Mouse (Mus musculus) skeletal muscle tissue, postnatal 0 days (tissue): ENCODE results near the gene Larp4b. TPM values are rescaled to one million over a fixed set of nuclear protein-coding genes. Genes with fewer than 3 reads are reported as not detected.

Experiments
- polyA plus RNA-seq: library from polyadenylated mRNA; unstranded; fragments of >200 nt; fragmentation: Nextera tagmentation; extraction: Ambion mirVana; gene quantifications from 2 replicates; pipeline ENCODE4 v1.2.1, GENCODE M21; 2015

Larp4b gene
- polyA plus RNA-seq: 19.0 and 22.5 TPM in 2 replicates

GRCm38 (mm10) chr13:9093316-9094155 is at the start of gene Larp4b:
Gene Larp4b, plus strand, starts transcription at chr13:9093881.

Other genes with a start within 250 kb of the Larp4b start
- 9.6 and 12.2 TPM in 2 replicates for gene Wdr37, start 222.0 kb upstream of the Larp4b start, polyA plus RNA-seq
- 10.4 and 16.9 TPM in 2 replicates for gene Idi1, start 208.4 kb upstream of the Larp4b start, polyA plus RNA-seq
- not detected in 2 replicates for gene Gm9745, start 145.7 kb upstream of the Larp4b start, polyA plus RNA-seq
- not detected in 2 replicates for gene Idi2, start 141.0 kb upstream of the Larp4b start, polyA plus RNA-seq
- gene Gtpbp4, start 97.8 kb upstream of the Larp4b start, polyA plus RNA-seq: 40.4 and 42.1 TPM in 2 replicates
- gene Dip2c, start 182.6 kb downstream of the Larp4b start, polyA plus RNA-seq: 5.1 and 5.5 TPM in 2 replicates